Mouse (Mus musculus) heart, adult 2 months (tissue): ENCODE results near the gene Gsx1. TPM values are rescaled to one million over a fixed set of nuclear protein-coding genes. Genes with fewer than 3 reads are reported as not detected.

Experiments used
- DNase-seq, 2 experiments: peaks; one replicate each; pipeline ENCODE4 v3.0.0; 2021
- H3K27ac ChIP-seq: fragments of 200-600 bp; 2 replicates; pipeline ENCODE4 v1.8.1; 2022
- H3K27me3 ChIP-seq: fragments of 200-500 bp; 2 replicates; pipeline ENCODE4 v1.6.1; 2012; ENCODE audit warnings: mild to moderate bottlenecking, low read length, inconsistent platforms, mixed read lengths; ENCODE audit not compliant: control insufficient read depth, insufficient read depth
- H3K36me3 ChIP-seq: fragments of 200-500 bp; 2 replicates; pipeline ENCODE4 v1.6.1; 2012; ENCODE audit warnings: low read length, inconsistent platforms; ENCODE audit not compliant: control insufficient read depth, insufficient read depth
- H3K4me1 ChIP-seq: fragments of 200-500 bp; 2 replicates; pipeline ENCODE4 v1.6.1; 2011; ENCODE audit warnings: low read length; ENCODE audit not compliant: control insufficient read depth, insufficient read depth
- H3K4me3 ChIP-seq: fragments of 200-600 bp; 2 replicates; pipeline ENCODE4 v1.8.1; 2022
- H3K79me2 ChIP-seq: fragments of 200-500 bp; replicated peaks from 2 replicates; pipeline ENCODE4 v1.6.1; 2012; ENCODE audit warnings: mild to moderate bottlenecking, inconsistent platforms, low read length, moderate library complexity, mixed read lengths; ENCODE audit not compliant: control insufficient read depth, insufficient read depth
- H3K9ac ChIP-seq: fragments of 200-500 bp; 2 replicates; pipeline ENCODE4 v1.6.1; 2012; ENCODE audit warnings: low read depth, mild to moderate bottlenecking, control low read depth, inconsistent platforms, low read length, mixed read lengths
- CTCF ChIP-seq: fragments of 200-600 bp; IDR thresholded peaks from 2 replicates; pipeline ENCODE4 v1.8.1; 2022; ENCODE audit warnings: antibody characterized with exemption, mild to moderate bottlenecking, moderate library complexity
- EP300 ChIP-seq: fragments of 200-500 bp; IDR thresholded peaks from 2 replicates; pipeline ENCODE4 v1.6.1; 2011; ENCODE audit warnings: low read depth, low read length, control low read depth; ENCODE audit not compliant: insufficient read depth
- POLR2A ChIP-seq: fragments of 200-500 bp; IDR thresholded peaks from 2 replicates; pipeline ENCODE4 v1.6.1; 2011; ENCODE audit warnings: mild to moderate bottlenecking, low read depth, low read length, control low read depth; ENCODE audit not compliant: insufficient read depth
- WGBS: fragments of 180-500 bp; shearing (Covaris S2); methylation state at CpG from one replicate; pipeline ENCODE4 v1.1.7; 2018; 5-methylcytosine and 5-hydroxymethylcytosine counted together
- intact Hi-C: fragments of 180-260 bp; cut with DNase I; formaldehyde crosslinking; loops from one replicate; pipeline ENCODE4 v1.15.1; 2025
- polyA plus RNA-seq: library from polyadenylated mRNA; depleted of rRNA; stranded (reverse); fragments of >200 nt; gene quantifications from 2 replicates; pipeline ENCODE4 v1.2.3, GENCODE M21; 2012
- total RNA-seq, 2 experiments: library from RNA; stranded (reverse); gene quantifications; 2 replicates each; pipeline ENCODE4 v1.2.3; 2021

Gsx1 gene
- total and polyA plus RNA-seq, 3 experiments = not detected

DNA sequence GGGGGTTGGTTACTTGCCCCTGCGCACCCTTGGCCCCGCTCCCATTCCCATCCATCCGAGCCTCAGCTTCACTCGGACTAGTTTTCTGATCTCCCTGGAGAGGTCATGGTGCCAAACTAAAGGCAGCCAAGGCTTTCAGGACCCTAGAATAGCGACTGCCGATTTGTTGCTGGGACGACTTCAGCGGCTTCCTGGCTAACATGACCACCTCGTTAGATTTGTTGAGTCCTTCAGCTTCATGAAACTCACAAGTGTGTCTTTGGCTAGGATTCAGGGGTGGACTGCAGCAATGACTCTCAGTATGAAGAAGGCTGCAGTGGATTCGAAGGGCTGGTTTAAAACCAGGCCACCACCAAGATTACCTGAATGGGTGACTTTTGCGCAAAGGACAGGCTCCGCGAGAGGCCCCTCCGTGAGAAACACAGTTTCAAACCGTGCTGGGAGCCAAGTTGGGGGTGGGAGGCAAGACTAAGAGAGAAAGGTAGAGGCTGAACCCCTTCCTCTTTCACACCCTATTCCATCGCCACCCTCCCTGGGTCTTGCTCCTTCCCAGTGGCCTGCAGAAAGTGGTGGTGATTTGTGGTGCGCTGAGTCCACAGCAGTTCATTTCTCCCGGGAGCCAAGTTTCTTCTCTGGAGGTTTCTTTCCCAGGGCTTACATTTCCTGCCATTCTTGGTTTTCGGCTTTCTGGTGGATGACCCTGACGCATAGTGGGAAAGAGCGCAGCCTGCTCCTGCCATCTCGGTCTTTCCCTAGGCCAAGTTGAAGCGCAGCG, 3.5 kb downstream of the Gsx1 start:
- Histone ChIP-seq H3K27me3 (peaks cover 30% of the 10 kb centered on the region), H3K4me3 (no peak overlapping the region), H3K27ac (no peak overlapping the region), H3K36me3 (no peaks in the 10 kb centered on the region), H3K79me2 (no peaks in the 10 kb centered on the region), H3K9ac (no peak overlapping the region), H3K4me1 (peaks cover 4% of the 10 kb centered on the region)
- intact Hi-C loops = no loop called here
- WGBS = 3% methylated on average over 24 of the region's 24 CpGs
- no peak for DNase-seq
- TF ChIP-seq CTCF (no peak), POLR2A (no peak), EP300 (no peak)

DNA sequence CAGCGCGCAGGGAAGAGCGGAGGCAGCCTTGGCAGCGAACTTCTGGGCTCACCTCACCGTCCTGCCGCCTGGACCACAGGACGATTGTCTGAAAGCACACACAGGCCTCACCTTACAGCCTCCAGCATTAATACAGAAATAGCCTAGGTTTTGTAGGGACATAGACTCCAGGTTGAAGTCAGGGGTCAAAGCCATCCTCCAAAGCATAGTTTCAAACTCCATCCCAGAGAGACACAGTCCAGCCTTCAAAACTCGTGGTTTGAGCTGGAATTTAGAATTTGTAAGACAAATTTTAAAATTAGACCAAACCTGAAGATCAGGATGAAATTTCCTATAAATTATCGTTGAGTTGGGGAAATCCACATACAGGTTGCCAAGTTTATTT, 4.1 kb downstream of the Gsx1 start:
- no peak overlapping the region for H3K27ac ChIP-seq
- WGBS = 2% methylated on average over 9 of the region's 9 CpGs
- no peak overlapping the region for H3K4me3 ChIP-seq
- no peaks in the 10 kb centered on the region for H3K79me2 ChIP-seq
- H3K4me1 ChIP-seq = peaks cover 2% of the 10 kb centered on the region
- TF ChIP-seq CTCF (no peak), POLR2A (no peak), EP300 (no peak)
- intact Hi-C loops = no loop called here
- H3K9ac ChIP-seq = no peak overlapping the region
- H3K27me3 ChIP-seq = peaks cover 28% of the 10 kb centered on the region
- no peaks in the 10 kb centered on the region for H3K36me3 ChIP-seq
- DNase-seq = no peak

DNA sequence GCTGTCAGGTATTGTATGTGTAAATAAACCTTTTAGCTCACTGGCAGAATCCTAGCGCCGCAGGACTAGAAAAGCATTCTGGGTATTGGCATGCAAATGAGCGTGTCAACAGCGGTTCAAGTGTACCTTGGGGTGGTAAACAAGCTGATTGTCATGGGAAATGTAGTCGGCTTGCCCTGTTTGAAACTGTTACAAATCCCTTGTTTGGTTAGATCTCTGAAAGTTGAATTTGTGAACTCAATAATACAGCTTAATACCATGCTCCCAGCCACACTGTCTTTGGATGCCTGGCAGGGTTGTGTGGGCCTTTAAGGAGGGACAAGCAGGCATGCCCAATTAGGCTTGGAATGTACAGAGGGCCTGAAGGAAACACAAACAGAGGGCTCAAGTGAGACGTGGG, 16.4 kb downstream of the Gsx1 start:
- no peaks in the 10 kb centered on the region for H3K79me2 ChIP-seq
- H3K27me3 ChIP-seq = no peaks in the 10 kb centered on the region
- H3K4me3 ChIP-seq = no peak overlapping the region
- no peaks in the 10 kb centered on the region for H3K36me3 ChIP-seq
- DNase-seq = no peak
- no peaks in the 10 kb centered on the region for H3K4me1 ChIP-seq
- 18% methylated on average over 6 of the region's 6 CpGs for WGBS
- H3K27ac ChIP-seq = no peak overlapping the region
- intact Hi-C loops = no loop called here
- no peak overlapping the region for H3K9ac ChIP-seq
- TF ChIP-seq CTCF = no peak

DNA sequence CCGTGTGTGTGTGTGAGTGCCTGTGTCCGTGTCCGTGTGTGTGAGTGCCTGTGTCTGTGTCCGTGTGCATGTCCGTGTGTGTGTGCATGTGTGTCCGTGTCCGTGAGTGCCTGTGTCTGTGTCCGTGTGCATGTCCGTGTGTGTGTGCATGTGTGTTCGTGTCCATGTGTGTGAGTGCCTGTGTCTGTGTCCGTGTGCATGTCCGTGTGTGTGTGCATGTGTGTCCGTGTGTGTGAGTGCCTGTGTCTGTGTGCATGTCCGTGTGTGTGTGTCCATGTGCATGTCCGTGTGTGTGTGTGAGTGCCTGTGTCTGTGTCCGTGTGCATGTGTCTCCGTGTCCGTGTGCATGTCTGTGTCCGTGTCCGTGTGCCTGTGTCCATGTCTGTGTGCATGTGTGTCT, 19.4 kb downstream of the Gsx1 start:
- H3K79me2 ChIP-seq = no peaks in the 10 kb centered on the region
- H3K4me3 ChIP-seq = no peak overlapping the region
- H3K9ac ChIP-seq = no peak overlapping the region
- intact Hi-C loops = no loop called here
- H3K27me3 ChIP-seq = no peaks in the 10 kb centered on the region
- no peaks in the 10 kb centered on the region for H3K4me1 ChIP-seq
- no peak overlapping the region for H3K27ac ChIP-seq
- no peak for DNase-seq
- WGBS = 94% methylated on average over 20 of the region's 20 CpGs
- TF ChIP-seq POLR2A = no peak
- no peak for TF ChIP-seq EP300
- no peak for TF ChIP-seq CTCF
- H3K36me3 ChIP-seq = no peaks in the 10 kb centered on the region

DNA sequence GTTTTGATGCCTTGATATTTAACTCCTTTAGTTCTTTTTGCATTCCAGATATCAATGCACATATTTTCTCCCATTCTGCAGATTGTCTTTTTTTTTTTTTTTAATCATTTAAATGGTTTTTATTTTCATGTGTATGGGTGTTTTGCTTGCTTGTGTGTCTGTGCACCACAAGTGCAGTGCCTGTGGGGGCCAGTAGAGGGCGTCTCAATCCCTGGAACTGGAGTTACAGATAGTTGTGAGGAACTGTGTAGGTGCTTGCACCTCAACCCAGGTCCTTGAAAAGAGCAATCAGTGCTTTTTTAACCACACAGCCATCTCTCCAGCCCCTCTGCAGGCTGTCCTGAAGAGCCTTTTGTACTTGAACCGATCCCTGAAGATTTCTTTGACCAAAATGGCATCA, 20.0 kb downstream of the Gsx1 start:
- 54% methylated on average over 2 of the region's 2 CpGs for WGBS
- intact Hi-C loops = no loop called here
- Histone ChIP-seq H3K9ac (no peak overlapping the region), H3K27me3 (no peaks in the 10 kb centered on the region), H3K27ac (no peak overlapping the region), H3K36me3 (no peaks in the 10 kb centered on the region), H3K79me2 (no peaks in the 10 kb centered on the region), H3K4me1 (no peaks in the 10 kb centered on the region), H3K4me3 (no peak overlapping the region)
- DNase-seq = no peak
- TF ChIP-seq CTCF = peak; percentile 17; the same call in 1 of the 2 replicates
- no peak for TF ChIP-seq EP300

DNA sequence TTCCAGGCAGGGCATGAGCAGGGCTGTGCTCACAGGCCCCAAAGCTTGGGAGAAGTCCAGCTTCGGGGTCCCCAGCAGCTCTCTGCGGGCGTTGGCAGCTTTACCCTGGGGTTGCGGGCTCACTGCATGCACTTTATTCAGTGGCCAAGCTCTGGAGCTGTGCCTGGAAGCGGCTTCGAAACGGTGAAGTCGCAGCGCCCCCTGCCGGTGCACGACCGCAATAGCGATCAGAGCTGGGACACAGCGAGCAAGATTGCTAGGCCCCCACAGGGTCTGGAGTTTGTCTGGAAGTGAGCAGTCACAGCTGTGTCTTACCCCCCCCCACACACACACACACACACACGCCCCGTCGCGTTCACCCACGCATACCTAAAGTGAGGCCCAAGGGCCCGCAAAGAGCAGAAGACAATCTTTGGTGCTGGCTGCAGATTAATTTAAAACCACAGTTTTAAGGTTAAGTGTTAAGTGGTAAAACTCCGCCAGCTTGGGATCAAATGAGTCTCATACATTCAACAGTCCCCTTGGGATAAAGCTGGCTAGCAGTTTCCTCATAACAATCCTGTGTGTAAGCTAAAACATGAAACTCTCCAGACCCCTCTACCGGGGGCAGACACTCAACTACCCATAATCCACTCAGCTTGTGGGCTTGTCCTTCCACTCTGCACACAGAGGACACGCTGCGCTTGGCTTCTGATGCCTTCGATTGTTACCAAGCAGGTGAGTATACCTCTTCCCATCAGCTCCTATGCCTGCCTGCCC, 39.0 kb downstream of the Gsx1 start:
- no peaks in the 10 kb centered on the region for H3K79me2 ChIP-seq
- TF ChIP-seq POLR2A (no peak), EP300 (peak; percentile 77; the same call in 1 of the 2 replicates), CTCF (peak; percentile 93)
- peaks cover 3% of the 10 kb centered on the region; the same call in 1 of the 2 replicates for H3K27me3 ChIP-seq
- no peak overlapping the region for H3K9ac ChIP-seq
- intact Hi-C loops = loop anchor here (1.0 to 10.0 kb wide), 5 partner anchors 244 to 553 kb away; no protein-coding TSS in a partner anchor
- DNase-seq = peak; percentile 75 to 89
- H3K36me3 ChIP-seq = no peaks in the 10 kb centered on the region
- WGBS = 15% methylated on average over 25 of the region's 25 CpGs
- no peaks in the 10 kb centered on the region for H3K4me1 ChIP-seq
- no peak overlapping the region for H3K4me3 ChIP-seq
- no peak overlapping the region for H3K27ac ChIP-seq
